In the genomic region with DNA sequence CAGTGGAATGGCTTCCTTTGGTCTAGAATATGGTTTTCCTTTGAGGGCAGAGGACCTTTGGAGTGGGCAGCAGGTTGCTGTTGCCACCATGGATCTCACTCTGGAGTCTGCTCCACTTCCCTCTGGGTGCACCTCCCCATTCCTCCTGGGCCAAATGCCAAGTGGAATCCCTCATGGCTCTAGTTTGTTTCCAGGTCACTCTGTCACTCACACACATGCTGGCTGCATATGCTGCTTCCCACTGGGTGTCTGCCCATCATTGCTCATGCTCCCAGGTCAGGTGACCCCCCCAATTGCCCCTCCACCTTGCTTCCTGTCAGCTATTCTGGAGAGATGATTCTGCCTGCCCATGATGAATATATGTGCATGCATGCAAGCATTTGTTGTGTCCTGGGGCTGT, we compare ENCODE assay signal across 8 mouse cellular contexts. TPM values are rescaled to one million over a fixed set of nuclear protein-coding genes. Genes with fewer than 3 reads are reported as not detected.
DNase-seq lines count a peak whose midpoint lies in the region; TF ChIP-seq lines count a peak whose summit lies in the region.

No protein-coding gene starts in this region.

- intact Hi-C loops in heart, postnatal 25 days (cut with DNase I) = no loop called here

- no peak for TF ChIP-seq CTCF in layer of hippocampus, adult 2 months (conservative IDR thresholded peaks at IDR 0.05)

- H3K27ac ChIP-seq in layer of hippocampus, adult 2 months = peak overlapping the region; percentile 73

- no peak overlapping the region for H3K4me3 ChIP-seq in layer of hippocampus, adult 2 months

- no peak for DNase-seq in layer of hippocampus, adult 2 months (ENCODE audit: low spot score in 2 of 2)
- DNase-seq in layer of hippocampus, adult 18-20 months (ENCODE audit: low spot score in 2 of 2) = no peak
- DNase-seq in adrenal gland, adult (ENCODE audit: inconsistent age in 2 of 2, low spot score in 1 of 2) = peak; percentile 73 to 90
- DNase-seq in cerebellum, postnatal 25 days = peak; percentile 79 to 86
- peak; percentile 51 for DNase-seq in heart, postnatal 25 days (ENCODE audit: low spot score)
- DNase-seq in lung, postnatal 36 days = peak; percentile 69
- no peak for DNase-seq in spleen, postnatal 10 days (ENCODE audit: low spot score in 2 of 2)
- DNase-seq in layer of hippocampus, postnatal 36 days = no peak

RNA-seq across cellular contexts. Expression of gene Ell, which starts 14.5 kb away (rescaled TPM):
- total RNA-seq in layer of hippocampus, adult 2 months (2021) = 10 to 100 TPM; 20.5 to 24.4 TPM
- total RNA-seq in layer of hippocampus, adult 18-20 months (2021) = 10 to 100 TPM; 18.9 to 21.8 TPM
- 10 to 100 TPM; 11.7 to 13.3 TPM for total RNA-seq in heart, postnatal 25 days (2021)
- total RNA-seq in layer of hippocampus, postnatal 36 days (2021) = 10 to 100 TPM; 18.6 to 23.4 TPM

RNA-seq across cellular contexts. Expression of gene Kxd1, which starts 26.0 kb away (rescaled TPM):
- 10 to 100 TPM; 37.2 to 40.7 TPM for total RNA-seq in layer of hippocampus, adult 2 months (2021)
- 10 to 100 TPM; 40.6 to 45.6 TPM for total RNA-seq in layer of hippocampus, adult 18-20 months (2021)
- total RNA-seq in heart, postnatal 25 days (2021) = 10 to 100 TPM; 73.6 to 76.6 TPM
- total RNA-seq in layer of hippocampus, postnatal 36 days (2021) = 10 to 100 TPM; 38.2 to 38.3 TPM

RNA-seq across cellular contexts. Expression of gene Fkbp8, which starts 26.2 kb away (rescaled TPM):
- total RNA-seq in layer of hippocampus, adult 2 months (2021) = 100 to 1,000 TPM; 447 to 453 TPM
- 100 to 1,000 TPM; 450 to 467 TPM for total RNA-seq in layer of hippocampus, adult 18-20 months (2021)
- 100 to 1,000 TPM; 130 to 135 TPM for total RNA-seq in heart, postnatal 25 days (2021)
- 100 to 1,000 TPM; 436 to 447 TPM for total RNA-seq in layer of hippocampus, postnatal 36 days (2021)

RNA-seq across cellular contexts. Expression of gene Isyna1, which starts 40.4 kb away (rescaled TPM):
- total RNA-seq in layer of hippocampus, adult 2 months (2021) = 10 to 100 TPM; 41.4 to 46.4 TPM
- 10 to 100 TPM; 47.3 to 47.7 TPM for total RNA-seq in layer of hippocampus, adult 18-20 months (2021)
- total RNA-seq in heart, postnatal 25 days (2021) = 10 to 100 TPM; 21.5 to 25.1 TPM
- total RNA-seq in layer of hippocampus, postnatal 36 days (2021) = 10 to 100 TPM; 42.9 to 54.3 TPM

RNA-seq across cellular contexts. Expression of gene Uba52, which starts 43.1 kb away (rescaled TPM):
- total RNA-seq in layer of hippocampus, adult 2 months (2021) = 1,000 to 10,000 TPM in 1 of 2 experiments, 100 to 1,000 TPM in 1; 970 to 1,000 TPM
- total RNA-seq in layer of hippocampus, adult 18-20 months (2021) = 1,000 to 10,000 TPM; 1,062 to 1,079 TPM
- 1,000 to 10,000 TPM; 1,533 to 1,573 TPM for total RNA-seq in heart, postnatal 25 days (2021)
- 100 to 1,000 TPM; 947 to 957 TPM for total RNA-seq in layer of hippocampus, postnatal 36 days (2021)

Comparison
In these comparisons a context has a peak if more than half of its experiments do, and no peak if none do; other contexts are left out.
1. DNase-seq: peak in adrenal gland, adult (2 of 2), cerebellum, postnatal 25 days (2 of 2), heart, postnatal 25 days (single experiment) and lung, postnatal 36 days (single experiment); none in layer of hippocampus, adult 2 months (0 of 2), layer of hippocampus, adult 18-20 months (0 of 2), spleen, postnatal 10 days (0 of 2) and layer of hippocampus, postnatal 36 days (0 of 2).